Mouse (Mus musculus) urinary bladder, adult 2 months (tissue): ENCODE measurements at regions not wholly inside any gene's neighbourhood (a gene's known extent, or its start where the extent isn't known, plus 50 kb on each side); places are given as distances from the start of the nearest gene placed in this dataset.
"Not testable (repeated sequence)": the region's sequence is repeated elsewhere in the genome, so short reads cannot be mapped to it uniquely, and the experiment has no call there.

ENCODE experiments used
- DNase-seq: peaks from one replicate; pipeline ENCODE4 v3.0.0; 2022; ENCODE audit warnings: low spot score

- not testable (repeated sequence) for DNase-seq
Observed at GRCm38 (mm10) chr12:114008491-114008890, 464.8 kb downstream of the Adam6a start.

GRCm38 (mm10) chr12:114009391-114009790 is 465.7 kb downstream of the Adam6a start:
- DNase-seq = no peak

GRCm38 (mm10) chr12:114012860-114013259 is 469.2 kb downstream of the Adam6a start:
- DNase-seq = not testable (repeated sequence)

- DNase-seq = not testable (repeated sequence)
Observed at GRCm38 (mm10) chr12:114037011-114037410, 493.3 kb downstream of the Adam6a start.

GRCm38 (mm10) chr12:114047991-114048390 is 504.3 kb downstream of the Adam6a start:
- not testable (repeated sequence) for DNase-seq

- DNase-seq = no peak
Observed at GRCm38 (mm10) chr12:114053341-114053740, 509.6 kb downstream of the Adam6a start.

GRCm38 (mm10) chr12:114059615-114060014 is 515.9 kb downstream of the Adam6a start:
- DNase-seq = no peak

GRCm38 (mm10) chr12:114067166-114067565 is 523.5 kb downstream of the Adam6a start:
- DNase-seq = no peak

- not testable (repeated sequence) for DNase-seq
Observed at GRCm38 (mm10) chr12:114108731-114109130, 565.0 kb downstream of the Adam6a start.

- DNase-seq = no peak
Observed at GRCm38 (mm10) chr12:114134897-114135296, 591.2 kb downstream of the Adam6a start.

- DNase-seq = no peak
Observed at GRCm38 (mm10) chr12:114148779-114149178, 605.1 kb downstream of the Adam6a start.

- DNase-seq = no peak
Observed at GRCm38 (mm10) chr12:114172305-114172704, 628.6 kb downstream of the Adam6a start.

- no peak for DNase-seq
Observed at GRCm38 (mm10) chr12:114199521-114199920, 655.8 kb downstream of the Adam6a start.

GRCm38 (mm10) chr12:114222541-114222940 is 678.8 kb downstream of the Adam6a start:
- DNase-seq = no peak
